Mouse (Mus musculus): ENCODE measurements around the gene Snrpg.
"Not testable (repeated sequence)": the region's sequence is repeated elsewhere in the genome, so short reads cannot be mapped to it uniquely, and the experiment has no call there.

DNA sequence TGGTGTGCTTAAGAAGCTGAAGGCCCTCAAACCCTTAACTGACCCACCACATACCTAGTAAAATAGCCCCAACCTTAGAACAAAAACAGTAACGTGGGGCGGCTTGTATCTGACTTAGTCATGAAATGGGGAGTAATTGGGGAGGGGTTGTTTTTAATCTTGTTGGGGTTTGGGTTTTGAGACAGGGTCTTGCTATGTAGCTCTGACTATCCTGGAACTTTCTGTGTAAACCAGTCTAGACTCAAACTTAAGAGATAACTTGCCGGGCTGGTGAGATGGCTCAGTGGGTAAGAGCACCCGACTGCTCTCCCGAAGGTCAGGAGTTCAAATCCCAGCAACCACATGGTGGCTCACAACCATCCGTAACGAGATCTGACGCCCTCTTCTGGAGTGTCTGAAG is 9.0 kb downstream of the Snrpg start:
- not testable (repeated sequence) for TF ChIP-seq CTCF (IDR thresholded peaks at IDR 0.05 in 2 of 3, conservative IDR thresholded peaks at IDR 0.05 in 1 of 3; ENCODE audit: control insufficient read depth in 1 of 3, insufficient read depth in 1 of 3, low read depth in 2 of 3, low read length in 3 of 3, poor library complexity in 1 of 3, severe bottlenecking in 1 of 3); RCOR1 (IDR thresholded peaks at IDR 0.05; ENCODE audit: low read depth, low read length); MAZ (IDR thresholded peaks at IDR 0.05; ENCODE audit: low read depth, low read length); POLR2A (IDR thresholded peaks at IDR 0.05; ENCODE audit: control insufficient read depth in 1 of 2, insufficient read depth in 1 of 2, low read depth in 1 of 2, low read length in 2 of 2, poor library complexity in 1 of 2)
